Mouse (Mus musculus): ENCODE data around the gene Defb19.

DNA sequence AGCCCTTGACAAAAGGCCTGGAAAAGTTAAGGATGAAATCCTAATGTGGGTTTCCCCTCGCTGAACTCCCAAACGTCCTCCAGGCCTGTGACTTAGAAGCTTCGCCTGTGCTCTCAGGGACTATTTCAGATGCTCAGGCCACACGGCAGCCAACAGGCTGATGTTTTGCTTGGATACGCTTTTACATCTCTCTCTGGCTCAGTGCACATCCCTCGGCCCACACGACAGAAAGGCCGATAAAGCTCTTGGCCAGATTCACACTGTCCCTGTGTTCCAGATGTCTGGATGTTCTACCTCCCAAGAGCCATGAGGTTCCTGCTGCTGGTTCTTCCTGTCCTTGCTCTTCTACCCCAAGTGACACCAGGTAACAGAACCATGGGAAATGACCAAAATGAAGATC is 6.6 kb downstream of the Defb19 start:
- TF ChIP-seq POLR2A (IDR thresholded peaks at IDR 0.05; ENCODE audit: borderline replicate concordance, insufficient read depth, low read length) (no peak), CTCF (IDR thresholded peaks at IDR 0.05; ENCODE audit: borderline replicate concordance, insufficient read depth, low read depth, low read length) (no peak)

Measured in cerebellum, adult 2 months (tissue).